8 mouse cellular contexts compared by ENCODE assay signal in the genomic region with DNA sequence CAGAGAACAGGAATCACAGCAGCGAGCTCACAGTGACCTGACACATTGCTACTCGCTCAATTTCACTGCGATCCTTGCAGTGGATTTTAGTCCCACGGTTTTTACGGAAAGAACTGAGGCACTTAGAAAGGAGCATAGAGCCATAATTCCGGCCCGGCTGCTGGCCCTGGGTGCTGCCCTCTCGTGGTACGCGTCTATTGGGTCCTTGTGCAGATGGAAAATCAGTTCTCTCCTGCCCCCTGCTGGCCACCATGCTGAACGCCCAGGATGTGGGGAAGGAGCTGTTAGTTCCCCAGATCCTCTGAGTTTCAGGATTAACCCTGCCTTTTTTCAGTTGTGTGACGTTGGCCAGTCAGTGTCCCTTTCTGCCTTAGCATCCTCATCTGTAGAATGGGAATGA. TPM values are rescaled to one million over a fixed set of nuclear protein-coding genes. Genes with fewer than 3 reads are reported as not detected.
DNase-seq lines count a peak whose midpoint lies in the region; ATAC-seq and TF ChIP-seq lines count a peak whose summit lies in the region.

No protein-coding gene starts in this region.

- TF ChIP-seq CTCF in gastrocnemius, adult 2 months (IDR thresholded peaks at IDR 0.05) = 0 out of 2 replicates have a peak, but pooled peaks have one; percentile 100

- H3K27me3 ChIP-seq in megakaryocyte, embryonic 14.5 days (replicated peaks) = peaks cover 55% of the 10 kb centered on the region

- peak overlapping the region; percentile 69 for H3K4me3 ChIP-seq in gastrocnemius, adult 2 months
- H3K4me3 ChIP-seq in megakaryocyte, embryonic 14.5 days (replicated peaks) = peak overlapping the region; percentile 92

- 0 out of 2 replicates have a peak overlapping the region, but pooled peaks have one; percentile 29 for H3K27ac ChIP-seq in gastrocnemius, adult 2 months

- peak; percentile 90 for DNase-seq in adipocyte (ENCODE audit: low spot score)
- peak; percentile 92 for DNase-seq in gastrocnemius, adult 2 months
- peak; percentile 96 for DNase-seq in induced T-regulatory cell, adult 2 months (ENCODE audit: low read depth)
- DNase-seq in left cerebral cortex, adult 8-10 months (ENCODE audit: low spot score in 2 of 2) = peak; percentile 82 to 83
- peak; percentile 95 for DNase-seq in right cerebral cortex, adult 2 months (ENCODE audit: low spot score in 2 of 2)
- DNase-seq in urinary bladder, postnatal 10 days (ENCODE audit: low spot score) = peak; percentile 81

- H3K36me3 ChIP-seq in megakaryocyte, embryonic 14.5 days (replicated peaks; ENCODE audit: low read length) = peaks cover 4% of the 10 kb centered on the region

- no peaks in the 10 kb centered on the region for H3K9me3 ChIP-seq in megakaryocyte, embryonic 14.5 days

- ATAC-seq in common myeloid progenitor, adult 5-6 weeks (replicated peaks; ENCODE audit: low read depth, poor library complexity, severe bottlenecking) = peak; percentile 86

- intact Hi-C loops in gastrocnemius, adult 2 months (cut with DNase I) = loop anchor here (1.0 kb wide), 1 partner anchor 62 kb away; no protein-coding TSS in a partner anchor

- peaks cover 40% of the 10 kb centered on the region for H3K4me1 ChIP-seq in megakaryocyte, embryonic 14.5 days

RNA-seq across cellular contexts. Expression of gene Cyth2, which starts 13.0 kb away (rescaled TPM):
- 29.2 and 43.8 TPM in 2 replicates for total RNA-seq in common myeloid progenitor, adult 5-6 weeks (2017)
- 10 to 100 TPM; 29.6 to 33.2 TPM for total RNA-seq in gastrocnemius, adult 2 months (2021)
- 100 to 1,000 TPM; 184 to 196 (median 188) TPM for total RNA-seq in left cerebral cortex, adult 8-10 months (2022)
- polyA plus RNA-seq in megakaryocyte, embryonic 14.5 days (2012; ENCODE audit: insufficient read depth, low replicate concordance) = 157 and 160 TPM in 2 replicates

RNA-seq across cellular contexts. Expression of gene Sult2b1, which starts 16.9 kb away (rescaled TPM):
- 0.37 TPM in 1 of 2 replicates, not detected in the other for total RNA-seq in common myeloid progenitor, adult 5-6 weeks (2017)
- total RNA-seq in gastrocnemius, adult 2 months (2021) = not detected
- 10 to 100 TPM; 12.9 to 15.9 (median 14.9) TPM for total RNA-seq in left cerebral cortex, adult 8-10 months (2022)
- polyA plus RNA-seq in megakaryocyte, embryonic 14.5 days (2012; ENCODE audit: insufficient read depth, low replicate concordance) = 1.00 TPM in 1 of 2 replicates, not detected in the other

RNA-seq across cellular contexts. Expression of gene Lmtk3, which starts 17.8 kb away (rescaled TPM):
- total RNA-seq in common myeloid progenitor, adult 5-6 weeks (2017) = not detected in 2 replicates
- under 1 TPM in 1 of 2 experiments, not detected in 1; 0.06 TPM for total RNA-seq in gastrocnemius, adult 2 months (2021)
- 100 to 1,000 TPM; 219 to 241 (median 237) TPM for total RNA-seq in left cerebral cortex, adult 8-10 months (2022)
- 0.67 and 0.79 TPM in 2 replicates for polyA plus RNA-seq in megakaryocyte, embryonic 14.5 days (2012; ENCODE audit: insufficient read depth, low replicate concordance)

RNA-seq across cellular contexts. Expression of gene Kcnj14, which starts 23.2 kb away (rescaled TPM):
- not detected in 2 replicates for total RNA-seq in common myeloid progenitor, adult 5-6 weeks (2017)
- total RNA-seq in gastrocnemius, adult 2 months (2021) = under 1 TPM in 1 of 2 experiments, not detected in 1; 0.20 TPM
- total RNA-seq in left cerebral cortex, adult 8-10 months (2022) = 1 to 10 TPM; 1.9 to 2.5 (median 2.3) TPM
- polyA plus RNA-seq in megakaryocyte, embryonic 14.5 days (2012; ENCODE audit: insufficient read depth, low replicate concordance) = 0.08 and 0.82 TPM in 2 replicates

RNA-seq across cellular contexts. Expression of gene Grwd1, which starts 29.4 kb away (rescaled TPM):
- total RNA-seq in common myeloid progenitor, adult 5-6 weeks (2017) = 26.9 and 27.6 TPM in 2 replicates
- 10 to 100 TPM; 14.6 to 16.0 TPM for total RNA-seq in gastrocnemius, adult 2 months (2021)
- total RNA-seq in left cerebral cortex, adult 8-10 months (2022) = 10 to 100 TPM; 20.5 to 22.8 (median 21.6) TPM
- 6.0 and 20.5 TPM in 2 replicates for polyA plus RNA-seq in megakaryocyte, embryonic 14.5 days (2012; ENCODE audit: insufficient read depth, low replicate concordance)

Comparison
In these comparisons a context has a peak if more than half of its experiments do, and no peak if none do; other contexts are left out.
1. Peak in every context shown above with its lines: DNase-seq, ATAC-seq, H3K4me3 ChIP-seq and H3K27ac ChIP-seq.
2. RNA of gene Sult2b1, which starts 16.9 kb away (total RNA-seq): 12.9 to 15.9 TPM in left cerebral cortex, adult 8-10 months; 0.37 TPM in common myeloid progenitor, adult 5-6 weeks and not detected in gastrocnemius, adult 2 months; every median in the first group is over 10 times any median in the second.
3. RNA of gene Lmtk3, which starts 17.8 kb away (total RNA-seq): 219 to 241 TPM in left cerebral cortex, adult 8-10 months; 0.06 TPM in gastrocnemius, adult 2 months and not detected in common myeloid progenitor, adult 5-6 weeks; every median in the first group is over 100 times any median in the second.